Mouse (Mus musculus) CH12.LX (cell line): Measurements from ENCODE around the gene Stard5. TPM values are rescaled to one million over a fixed set of nuclear protein-coding genes. Genes with fewer than 3 reads are reported as not detected.

Experiments
- DNase-seq: peaks from one replicate; pipeline ENCODE4 v3.0.0-alpha.2; 2013; ENCODE audit errors: extremely low read depth
- H3K27ac ChIP-seq: 2 replicates; pipeline ENCODE4 v1.5.1; 2012; ENCODE audit warnings: low read depth, mild to moderate bottlenecking, control low read depth, moderate library complexity; ENCODE audit not compliant: insufficient read depth
- H3K27me3 ChIP-seq: replicated peaks from 2 replicates; pipeline ENCODE3; 2012; ENCODE audit warnings: inconsistent platforms
- H3K36me3 ChIP-seq, 2 experiments: replicated peaks in 1 of 2; 2 replicates each; pipeline versions ENCODE3 to v1.6.1; 2012; ENCODE audit warnings: inconsistent platforms in 1 of 2, low read length in 1 of 2, mild to moderate bottlenecking in 1 of 2, mixed read lengths in 1 of 2, moderate library complexity in 1 of 2; ENCODE audit not compliant: control insufficient read depth in 1 of 2, insufficient read depth in 1 of 2
- H3K4me1 ChIP-seq, 2 experiments: 2 replicates each; pipeline ENCODE4 v1.6.1; 2012; ENCODE audit warnings: inconsistent platforms in 1 of 2, moderate library complexity in 1 of 2; ENCODE audit not compliant: insufficient read depth in 2 of 2, control insufficient read depth in 1 of 2
- H3K4me2 ChIP-seq: 2 replicates; pipeline ENCODE4 v1.6.1; 2012; ENCODE audit warnings: low read depth, mild to moderate bottlenecking, control low read depth; ENCODE audit not compliant: poor library complexity, insufficient read depth, severe bottlenecking
- H3K4me3 ChIP-seq, 3 experiments: fragments of 150-350 bp in 1 of 3; sonication (generic) in 1 of 3; replicated peaks in 1 of 3; 2 replicates each; pipeline versions ENCODE3 to v1.5.1; 2011 to 2012; ENCODE audit warnings: low read depth in 2 of 3, low read length in 2 of 3, mild to moderate bottlenecking in 2 of 3, moderate library complexity in 2 of 3, control low read depth in 1 of 3, improper control_type of control experiment in 1 of 3, inconsistent platforms in 1 of 3, mixed read lengths in 1 of 3; ENCODE audit not compliant: poor library complexity in 1 of 3
- H3K79me2 ChIP-seq: replicated peaks from 2 replicates; pipeline ENCODE4 v1.6.1; 2012; ENCODE audit warnings: mild to moderate bottlenecking, moderate library complexity; ENCODE audit not compliant: control insufficient read depth, poor library complexity, insufficient read depth, severe bottlenecking; ENCODE audit errors: extremely low read depth
- H3K9ac ChIP-seq: 2 replicates; pipeline ENCODE4 v1.6.1; 2012; ENCODE audit warnings: low read depth, mild to moderate bottlenecking, control low read depth, moderate library complexity; ENCODE audit not compliant: insufficient read depth
- H3K9me3 ChIP-seq: replicated peaks from 2 replicates; pipeline ENCODE3; 2012; ENCODE audit warnings: low read length, inconsistent platforms, mixed read lengths
- BHLHE40 ChIP-seq: IDR thresholded peaks from 2 replicates; pipeline ENCODE4 v1.6.1; 2011; ENCODE audit warnings: mild to moderate bottlenecking, low read depth, low read length, improper control_type of control experiment
- E2F4 ChIP-seq: IDR thresholded peaks from 2 replicates; pipeline ENCODE4 v1.6.1; 2011; ENCODE audit warnings: low read depth, low read length, improper control_type of control experiment; ENCODE audit not compliant: insufficient replicate concordance
- EP300 ChIP-seq: IDR thresholded peaks from 2 replicates; pipeline ENCODE4 v1.6.1; 2011; ENCODE audit warnings: low read length, improper control_type of control experiment
- ETS1 ChIP-seq: conservative IDR thresholded peaks from 2 replicates; pipeline ENCODE4 v1.6.1; 2012; ENCODE audit warnings: low read depth, mild to moderate bottlenecking, inconsistent platforms, low read length, improper control_type of control experiment, moderate library complexity
- GABPA ChIP-seq: IDR thresholded peaks from 2 replicates; pipeline ENCODE4 v1.6.1; 2012; ENCODE audit warnings: low read depth, low read length, improper control_type of control experiment, inconsistent platforms; ENCODE audit not compliant: insufficient replicate concordance
- HCFC1 ChIP-seq: IDR thresholded peaks from 2 replicates; pipeline ENCODE4 v1.6.1; 2012; ENCODE audit warnings: low read depth, mild to moderate bottlenecking, inconsistent platforms, low read length, improper control_type of control experiment
- IRF4 ChIP-seq: IDR thresholded peaks from 2 replicates; pipeline ENCODE4 v1.6.1; 2014; ENCODE audit warnings: low read depth, mild to moderate bottlenecking, inconsistent platforms, low read length, improper control_type of control experiment
- JUN ChIP-seq: IDR thresholded peaks from 2 replicates; pipeline ENCODE4 v1.6.1; 2011; ENCODE audit warnings: low read depth, mild to moderate bottlenecking, low read length, improper control_type of control experiment, moderate library complexity; ENCODE audit not compliant: insufficient read depth
- JUND ChIP-seq: conservative IDR thresholded peaks from 2 replicates; pipeline ENCODE4 v1.6.1; 2011; ENCODE audit warnings: low read depth, low read length, improper control_type of control experiment
- KAT2A ChIP-seq: IDR thresholded peaks from 2 replicates; pipeline ENCODE4 v1.6.1; 2012; ENCODE audit warnings: low read length, improper control_type of control experiment, inconsistent platforms; ENCODE audit not compliant: insufficient replicate concordance
- MAFK ChIP-seq: IDR thresholded peaks from 2 replicates; pipeline ENCODE4 v1.6.1; 2011; ENCODE audit warnings: low read length, improper control_type of control experiment; ENCODE audit not compliant: insufficient replicate concordance
- MAX ChIP-seq: IDR thresholded peaks from 2 replicates; pipeline ENCODE4 v1.6.1; 2011; ENCODE audit warnings: low read length, improper control_type of control experiment
- MEF2A ChIP-seq: IDR thresholded peaks from 2 replicates; pipeline ENCODE4 v1.6.1; 2014; ENCODE audit warnings: low read depth, mild to moderate bottlenecking, inconsistent platforms, low read length, improper control_type of control experiment, borderline replicate concordance
- MXI1 ChIP-seq: IDR thresholded peaks from 2 replicates; pipeline ENCODE4 v1.6.1; 2011; ENCODE audit warnings: mild to moderate bottlenecking, low read depth, low read length, improper control_type of control experiment
- MYC ChIP-seq: IDR thresholded peaks from 2 replicates; pipeline ENCODE4 v1.6.1; 2011; ENCODE audit warnings: low read depth, mild to moderate bottlenecking, improper control_type of control experiment, low read length
- NELFE ChIP-seq: IDR thresholded peaks from 2 replicates; pipeline ENCODE4 v1.6.1; 2011; ENCODE audit warnings: low read depth, low read length, improper control_type of control experiment
- PAX5 ChIP-seq: IDR thresholded peaks from 2 replicates; pipeline ENCODE4 v1.6.1; 2012; ENCODE audit warnings: low read length, inconsistent platforms, mixed read lengths
- RCOR1 ChIP-seq: conservative IDR thresholded peaks from 2 replicates; pipeline ENCODE4 v1.6.1; 2012; ENCODE audit warnings: low read depth, mild to moderate bottlenecking, inconsistent platforms, low read length, improper control_type of control experiment
- SMC3 ChIP-seq: IDR thresholded peaks from 2 replicates; pipeline ENCODE4 v1.6.1; 2011; ENCODE audit warnings: low read depth, low read length, improper control_type of control experiment
- TCF12 ChIP-seq: IDR thresholded peaks from 2 replicates; pipeline ENCODE4 v1.6.1; 2014; ENCODE audit warnings: low read depth, mild to moderate bottlenecking, inconsistent platforms, low read length, improper control_type of control experiment
- USF2 ChIP-seq: conservative IDR thresholded peaks from 2 replicates; pipeline ENCODE4 v1.6.1; 2011; ENCODE audit warnings: low read depth, low read length, improper control_type of control experiment
- ZC3H11A ChIP-seq: IDR thresholded peaks from 2 replicates; pipeline ENCODE4 v1.6.1; 2012; ENCODE audit warnings: low read depth, mild to moderate bottlenecking, inconsistent platforms, low read length, improper control_type of control experiment
- dilution Hi-C: fragments of 300-500 bp; cut with MboI; formaldehyde crosslinking; loops from 2 replicates; pipeline ENCODE4 v1.14.3; 2020; ENCODE audit warnings: low sequenced_read_pairs; ENCODE audit not compliant: extremely low pct_unique_long_range_greater_than_20kb, extremely low pct_ligation_motif_present
- in situ Hi-C: fragments of 300-500 bp; cut with MboI; formaldehyde crosslinking; loops from 3 replicates; pipeline ENCODE4 v1.14.3; 2019; ENCODE audit warnings: low sequenced_read_pairs, low pct_ligation_motif_present, low pct_unique_long_range_greater_than_20kb, mixed read lengths
- polyA plus RNA-seq: library from polyadenylated mRNA; unstranded; fragments of >175 nt; gene quantifications from 2 replicates; pipeline ENCODE4 v1.2.1, GENCODE M21; 2012; ENCODE audit warnings: low read depth; ENCODE audit not compliant: insufficient read length
- total RNA-seq, 2 experiments: library from RNA; depleted of rRNA; stranded (reverse); fragments of 300-350 nt in 1 of 2; fragments of >200 nt in 1 of 2; gene quantifications; 2 replicates each; pipeline ENCODE4 v1.2.3; 2012 to 2014

Stard5 gene
- total and polyA plus RNA-seq, 3 experiments, result 31.7 to 44.9 (median 33.1) TPM

- dilution Hi-C loops, result no loop called here
- peak overlapping the region; percentile 96 for H3K27ac ChIP-seq
- H3K4me3 ChIP-seq, result peak overlapping the region in 2 of 3 experiments; percentile 24 to 35
- H3K9me3 ChIP-seq, result peaks cover 14% of the 10 kb centered on the region
- no peak overlapping the region for H3K9ac ChIP-seq
- no peaks in the 10 kb centered on the region for H3K79me2 ChIP-seq
- H3K4me1 ChIP-seq, result peaks cover 19 to 62% of the 10 kb centered on the region in 2 experiments
- TF ChIP-seq BHLHE40 (peak; percentile 92), E2F4 (no peak), MAX (peak; percentile 62), JUN (no peak), USF2 (no peak), MAFK (no peak), MYC (peak; percentile 52; the same call in 1 of the 2 replicates), EP300 (peak; percentile 1; the same call in 1 of the 2 replicates), SMC3 (peak; percentile 2; the same call in 1 of the 2 replicates), GABPA (no peak), KAT2A (no peak), PAX5 (no peak), ZC3H11A (no peak), NELFE (no peak), RCOR1 (no peak), ETS1 (peak; percentile 61), IRF4 (0 out of 2 replicates have a peak, but pooled peaks have one; percentile 37), TCF12 (peak; percentile 97), MXI1 (no peak)
- TF ChIP-seq, all 38 proteins: peak for 8
- DNase-seq, result peak; percentile 82
- peaks cover 0 to 2% of the 10 kb centered on the region in 2 experiments for H3K36me3 ChIP-seq
- no peaks in the 10 kb centered on the region for H3K27me3 ChIP-seq
- H3K4me2 ChIP-seq, result peak overlapping the region; percentile 18; the same call in 1 of the 2 replicates
- in situ Hi-C loops, result loop anchor here (25.0 kb wide), 1 partner anchor 226 kb away; the partner anchor contains the start of genes Mesd and Tlnrd1
Observed at GRCm38 (mm10) chr7:83661031-83661430, 29.3 kb downstream of the Stard5 start.

GRCm38 (mm10) chr7:83661763-83662162 lies 30.0 kb downstream of the Stard5 start:
- no peak overlapping the region for H3K4me3 ChIP-seq
- no peak overlapping the region for H3K27ac ChIP-seq
- no peak overlapping the region for H3K4me2 ChIP-seq
- H3K79me2 ChIP-seq, result no peaks in the 10 kb centered on the region
- H3K4me1 ChIP-seq, result peaks cover 19 to 54% of the 10 kb centered on the region in 2 experiments
- TF ChIP-seq GABPA (no peak), EP300 (no peak), E2F4 (no peak), USF2 (no peak), SMC3 (no peak), HCFC1 (no peak), JUND (no peak), MXI1 (no peak), MEF2A (no peak), IRF4 (no peak)
- H3K36me3 ChIP-seq, result peaks cover 0 to 2% of the 10 kb centered on the region in 2 experiments
- in situ Hi-C loops (loop anchor here (25.0 kb wide), 1 partner anchor 226 kb away; the partner anchor contains the start of genes Mesd and Tlnrd1), dilution Hi-C loops (no loop called here)
- peaks cover 12% of the 10 kb centered on the region for H3K9me3 ChIP-seq
- DNase-seq, result no peak
- no peaks in the 10 kb centered on the region for H3K27me3 ChIP-seq
- no peak overlapping the region for H3K9ac ChIP-seq
